Mouse (Mus musculus) 416B (cell line): ENCODE data around the gene Gucy2f.
A peak's percentile ranks its signal among the peaks of the same experiment; 100 is the strongest.
"Not testable (repeated sequence)": the region's sequence is repeated elsewhere in the genome, so short reads cannot be mapped to it uniquely, and the experiment has no call there.

Experiments
- DNase-seq: peaks from one replicate; pipeline ENCODE4 v3.0.0; 2011; ENCODE audit warnings: low read depth

Gene Gucy2f

DNA sequence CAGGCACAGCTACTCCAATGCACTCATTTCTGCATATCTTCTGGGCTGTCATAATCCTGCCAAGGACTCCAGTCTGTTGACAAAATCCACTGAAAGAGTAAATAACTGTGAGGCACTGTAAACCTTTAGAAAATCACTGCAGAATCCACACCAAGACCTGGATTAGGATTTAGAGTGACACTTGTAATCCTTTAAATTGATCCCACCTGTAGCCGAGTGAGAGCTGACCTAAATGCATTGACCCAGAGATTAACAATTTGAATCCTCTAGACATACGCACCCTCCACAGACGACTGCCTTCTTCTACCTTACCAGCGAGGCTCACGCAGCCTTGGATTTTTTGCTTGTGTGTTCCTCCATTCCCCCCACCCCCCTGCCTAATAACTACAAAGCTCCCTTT, at the start of gene Gucy2f:
Gucy2f (minus strand) TSS at position 101 of the 400 bp plus-strand sequence.
- no peak for DNase-seq

- DNase-seq = no peak
Measured at GRCm38 (mm10) chrX:142245682-142246327, 49.1 kb upstream of the Gucy2f start.

- DNase-seq = peak; percentile 30
Measured at GRCm38 (mm10) chrX:142237101-142237500, 40.4 kb upstream of the Gucy2f start.

GRCm38 (mm10) chrX:142236146-142236545, 39.4 kb upstream of the Gucy2f start:
- not testable (repeated sequence) for DNase-seq

GRCm38 (mm10) chrX:142228769-142229158, 32.0 kb upstream of the Gucy2f start:
- peak; percentile 10 for DNase-seq

DNA sequence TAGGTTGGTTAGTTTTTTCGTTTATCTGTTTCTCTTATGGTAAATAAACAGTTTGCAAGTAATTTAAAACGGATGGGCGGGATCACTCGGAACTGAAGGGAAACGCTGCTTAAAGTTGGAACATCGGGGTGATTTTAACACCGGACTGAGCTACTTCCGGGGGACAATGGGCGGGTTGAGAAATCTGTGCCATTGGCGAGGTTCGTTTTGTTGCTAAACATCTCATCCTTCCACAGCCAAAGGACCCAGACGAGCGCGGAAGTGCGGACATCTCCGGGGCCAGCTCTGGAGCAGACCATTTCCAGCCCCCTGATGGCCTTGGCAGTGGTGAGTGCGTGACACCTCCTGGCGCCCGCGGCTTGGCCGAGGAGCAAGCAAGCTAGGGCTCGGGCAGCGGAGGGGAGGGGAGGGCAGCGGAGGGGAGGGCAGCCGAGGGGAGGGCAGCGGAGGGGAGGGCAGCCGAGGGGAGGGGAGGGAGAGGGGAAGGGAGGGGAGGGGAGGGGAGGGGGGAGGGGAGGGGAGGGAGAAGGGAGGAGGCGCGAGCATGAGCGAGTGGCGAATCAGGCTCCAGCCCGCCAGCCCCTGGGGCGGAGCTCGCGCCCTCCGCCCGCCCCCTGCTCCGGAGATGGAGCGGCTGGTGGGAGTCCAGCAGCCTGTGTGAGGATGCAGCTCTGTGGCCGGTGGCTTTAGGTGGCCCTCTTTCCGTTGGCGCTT, 31.5 kb upstream of the Gucy2f start:
- peak; percentile 92 for DNase-seq

DNA sequence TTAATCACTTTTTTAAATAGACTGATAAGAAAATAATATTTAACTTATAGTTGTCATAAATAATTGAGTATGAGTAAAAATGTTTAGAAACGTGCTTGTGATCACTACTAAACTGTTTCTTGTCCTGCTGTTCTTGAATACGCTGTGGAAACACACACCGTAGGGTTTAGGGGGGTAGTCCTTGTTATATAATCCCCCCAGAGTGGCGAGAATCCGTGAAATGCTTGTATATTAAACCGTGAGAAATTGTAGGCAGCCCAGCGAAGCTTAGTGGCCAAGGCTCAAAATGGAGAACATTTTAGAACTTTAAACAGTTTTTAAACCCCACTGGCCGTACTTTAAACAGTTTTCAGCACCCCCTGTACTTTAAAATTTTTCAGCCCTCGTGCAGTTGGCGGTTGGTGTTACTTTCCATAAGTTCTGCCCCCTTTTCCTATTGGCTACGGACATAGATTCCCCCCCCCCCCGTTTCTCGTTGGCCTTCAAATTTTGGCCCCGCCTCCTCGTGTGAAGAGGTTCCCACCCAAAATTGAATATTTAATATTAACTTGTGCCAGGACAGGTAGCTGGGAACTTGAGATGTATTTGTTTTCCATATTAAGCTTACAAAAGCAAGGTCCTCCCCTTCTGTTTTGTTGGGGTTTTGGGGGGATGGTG, 30.8 kb upstream of the Gucy2f start:
- peak; percentile 91 for DNase-seq

GRCm38 (mm10) chrX:142226542-142226941, 29.8 kb upstream of the Gucy2f start, which contains the start of gene Nxt2:
TSS of gene Nxt2 (plus strand) at chrX:142226770.
- no peak for DNase-seq

- peak; percentile 59 for DNase-seq
Measured at GRCm38 (mm10) chrX:142200295-142200694, 3.6 kb upstream of the Gucy2f start.

DNA sequence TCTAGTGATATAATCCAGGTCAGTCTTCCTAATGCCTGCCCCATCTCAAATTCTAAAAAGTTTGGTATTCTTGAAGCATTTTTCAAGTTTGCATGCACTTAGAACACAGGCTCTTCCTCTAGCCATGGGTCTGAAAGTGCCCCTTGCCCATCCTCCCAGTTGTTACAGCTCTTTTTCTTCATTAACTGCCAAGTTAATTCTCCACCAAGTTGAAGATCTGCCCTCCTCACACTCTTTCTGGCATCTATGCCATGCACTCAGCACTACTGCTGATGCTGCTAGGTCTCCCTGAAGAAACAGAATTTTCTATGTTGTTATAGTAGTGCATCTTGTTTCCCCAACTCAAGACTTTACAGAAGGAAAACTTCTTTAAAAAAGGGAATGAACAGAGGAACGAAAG, 1.2 kb downstream of the Gucy2f start:
- no peak for DNase-seq

GRCm38 (mm10) chrX:142194420-142194819, 2.3 kb downstream of the Gucy2f start:
- DNase-seq = no peak

GRCm38 (mm10) chrX:142190355-142190754, 6.4 kb downstream of the Gucy2f start:
- no peak for DNase-seq

GRCm38 (mm10) chrX:142189023-142189703, 7.6 kb downstream of the Gucy2f start:
- DNase-seq = no peak

GRCm38 (mm10) chrX:142182026-142182425, 14.7 kb downstream of the Gucy2f start:
- no peak for DNase-seq

DNA sequence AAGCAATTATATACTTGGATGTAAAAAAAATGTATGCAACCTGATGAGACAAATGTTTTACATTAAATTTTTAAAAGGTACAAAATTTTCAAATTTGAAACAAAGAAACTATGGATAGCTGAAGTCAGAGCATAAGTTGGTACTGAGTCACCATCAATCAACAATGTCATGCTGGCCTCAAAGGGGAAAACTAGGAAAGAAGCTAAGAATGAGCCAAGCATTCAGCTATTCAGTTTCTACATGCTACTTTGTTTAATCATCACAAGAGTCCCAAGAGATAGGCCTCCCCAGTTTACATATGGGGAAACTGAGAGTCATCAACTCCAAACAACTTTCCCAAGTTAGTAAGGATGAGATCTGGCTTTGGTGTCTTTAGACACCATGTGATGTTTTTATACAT, 19.8 kb downstream of the Gucy2f start:
- DNase-seq = no peak

DNA sequence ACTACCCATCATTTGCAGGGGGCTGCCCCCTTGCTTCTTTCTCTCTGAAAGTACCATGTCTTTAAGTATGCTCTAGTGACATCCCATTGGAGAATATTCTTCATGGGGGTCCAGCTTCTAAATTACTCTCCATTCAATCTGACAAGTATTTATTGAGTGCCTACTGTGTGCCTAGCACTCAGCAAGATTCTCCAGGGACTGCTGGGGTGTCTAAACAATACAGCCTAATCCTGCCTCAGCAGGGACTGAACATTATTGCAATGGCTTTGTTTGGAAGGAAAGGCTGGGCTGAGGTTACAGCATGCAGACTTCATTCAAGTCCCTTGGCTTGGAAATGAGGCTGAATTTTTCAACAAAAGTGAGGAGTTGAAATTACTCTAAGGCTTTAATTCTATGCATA, 81.0 kb downstream of the Gucy2f start:
- DNase-seq = no peak

DNA sequence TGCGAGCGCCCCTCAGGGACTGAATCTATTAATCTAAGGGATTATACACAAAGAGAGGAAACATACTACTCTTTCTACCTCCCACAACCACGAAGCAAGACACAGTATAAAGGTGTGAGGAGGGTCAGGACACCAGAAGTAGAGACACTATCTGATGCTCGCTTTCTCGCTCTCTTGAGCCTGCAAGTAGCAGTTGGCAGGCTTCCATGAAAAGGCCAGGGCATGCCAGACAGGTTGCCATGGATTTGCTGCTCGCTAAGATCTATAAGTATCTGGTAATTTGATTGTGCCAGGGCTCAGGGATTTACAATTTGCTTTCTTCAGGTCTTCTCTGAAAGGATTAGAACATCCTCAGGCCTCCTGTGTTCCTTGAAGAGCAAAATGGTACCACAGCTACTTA, 85.5 kb downstream of the Gucy2f start:
- no peak for DNase-seq

DNA sequence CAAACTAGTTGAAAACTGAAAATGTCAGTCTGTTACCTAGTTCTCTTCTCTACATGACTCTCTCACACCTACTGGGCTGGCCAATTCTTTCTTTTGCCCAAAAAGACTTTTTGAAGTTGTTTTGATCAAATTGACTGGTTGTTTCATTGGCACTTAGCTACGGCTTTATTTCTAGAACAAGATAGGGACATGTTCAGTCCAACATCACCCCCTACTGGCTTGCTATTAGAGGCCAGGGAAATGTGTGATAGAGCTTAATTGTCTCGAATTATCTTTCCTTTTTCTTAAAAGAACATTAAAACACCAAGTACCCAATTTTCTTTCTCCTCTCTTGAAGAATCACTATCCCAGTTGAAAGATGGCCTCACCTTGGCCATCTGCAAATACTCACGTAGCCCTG, 99.8 kb downstream of the Gucy2f start:
- peak; percentile 30 for DNase-seq

DNA sequence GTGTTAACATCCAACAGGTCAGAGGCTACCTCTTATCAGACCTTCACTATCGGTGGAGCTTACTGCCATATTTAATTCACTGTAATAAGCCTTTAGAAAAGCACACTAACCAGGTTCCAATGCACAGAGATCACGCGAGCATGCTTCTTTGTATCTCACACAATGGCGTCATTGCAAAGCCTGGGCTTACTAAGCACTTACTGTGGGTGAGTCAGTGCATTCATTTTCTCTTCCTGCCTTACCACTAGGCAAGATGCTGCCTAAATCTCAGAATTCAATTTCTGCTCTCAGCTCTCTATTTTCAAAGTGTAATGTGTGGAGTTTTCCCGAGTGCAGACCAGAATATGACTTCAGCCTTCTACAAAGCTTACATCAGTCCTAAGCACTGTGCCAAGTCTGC, 101.2 kb downstream of the Gucy2f start:
- no peak for DNase-seq

- DNase-seq = no peak
Measured at GRCm38 (mm10) chrX:142062585-142062984, 134.1 kb downstream of the Gucy2f start.
